Mouse (Mus musculus) midbrain, embryonic 10.5 days (tissue): ENCODE data around the gene Pds5a. TPM values are rescaled to one million over a fixed set of nuclear protein-coding genes. Genes with fewer than 3 reads are reported as not detected.

Experiments used
- DNase-seq: peaks from one replicate; pipeline ENCODE4 v3.0.0-alpha.2; 2017; ENCODE audit warnings: low spot score
- H3K27ac ChIP-seq: fragments of 300-500 bp; sonication (generic); replicated peaks from 2 replicates; pipeline ENCODE4 v1.5.1; 2016; ENCODE audit warnings: mild to moderate bottlenecking
- H3K27me3 ChIP-seq: fragments of 300-500 bp; sonication (generic); 2 replicates; pipeline ENCODE4 v1.6.1; 2016; ENCODE audit warnings: low read depth, mild to moderate bottlenecking; ENCODE audit not compliant: poor library complexity, severe bottlenecking
- H3K36me3 ChIP-seq: fragments of 300-500 bp; sonication (generic); 2 replicates; pipeline ENCODE4 v1.6.1; 2016; ENCODE audit warnings: mild to moderate bottlenecking, moderate library complexity
- H3K4me1 ChIP-seq: fragments of 300-500 bp; sonication (generic); 2 replicates; pipeline ENCODE4 v1.6.1; 2016
- H3K4me3 ChIP-seq: fragments of 300-500 bp; sonication (generic); 2 replicates; pipeline ENCODE4 v1.5.1; 2016; ENCODE audit warnings: mild to moderate bottlenecking, moderate library complexity
- H3K9me3 ChIP-seq: fragments of 300-500 bp; sonication (generic); replicated peaks from 2 replicates; pipeline ENCODE4 v1.6.1; 2016; ENCODE audit warnings: mild to moderate bottlenecking
- WGBS: fragments of 180-500 bp; shearing (Covaris S2); methylation state at CpG from one replicate; pipeline ENCODE4 v1.1.7; 2016; 5-methylcytosine and 5-hydroxymethylcytosine counted together
- polyA plus RNA-seq: library from polyadenylated mRNA; unstranded; fragments of >200 nt; fragmentation: Nextera tagmentation; extraction: Ambion mirVana; gene quantifications from 2 replicates; pipeline ENCODE4 v1.2.1, GENCODE M21; 2016

The Pds5a gene
- polyA plus RNA-seq, 1 experiment from 2014 or later, result 95.6 TPM

DNA sequence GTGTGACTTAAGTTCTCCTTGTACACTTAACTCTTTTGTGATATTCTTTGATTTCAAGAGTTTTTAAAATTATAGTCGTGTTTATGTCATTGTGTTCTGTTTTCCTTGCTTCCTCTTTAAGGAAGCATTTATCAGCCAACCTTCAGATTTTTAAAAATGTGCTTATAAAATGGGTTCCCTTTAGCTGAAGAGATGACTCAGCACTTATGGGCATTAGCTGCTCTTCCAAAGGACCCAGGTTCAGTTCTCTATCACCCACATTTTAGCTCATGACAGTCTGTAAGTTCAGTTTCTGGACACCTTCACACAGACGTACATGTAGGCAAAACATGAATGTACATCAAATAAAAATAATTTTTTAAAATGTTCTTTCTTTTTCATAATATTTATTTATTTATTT is 105.7 kb downstream of the Pds5a start:
- H3K27ac ChIP-seq, result no peak overlapping the region
- H3K36me3 ChIP-seq, result peaks cover 85% of the 10 kb centered on the region
- no peak for DNase-seq
- WGBS, result 94% methylated on average over 2 of the region's 2 CpGs
- H3K9me3 ChIP-seq, result no peaks in the 10 kb centered on the region
- H3K4me1 ChIP-seq, result no peaks in the 10 kb centered on the region
- H3K4me3 ChIP-seq, result no peak overlapping the region
- H3K27me3 ChIP-seq, result no peaks in the 10 kb centered on the region

DNA sequence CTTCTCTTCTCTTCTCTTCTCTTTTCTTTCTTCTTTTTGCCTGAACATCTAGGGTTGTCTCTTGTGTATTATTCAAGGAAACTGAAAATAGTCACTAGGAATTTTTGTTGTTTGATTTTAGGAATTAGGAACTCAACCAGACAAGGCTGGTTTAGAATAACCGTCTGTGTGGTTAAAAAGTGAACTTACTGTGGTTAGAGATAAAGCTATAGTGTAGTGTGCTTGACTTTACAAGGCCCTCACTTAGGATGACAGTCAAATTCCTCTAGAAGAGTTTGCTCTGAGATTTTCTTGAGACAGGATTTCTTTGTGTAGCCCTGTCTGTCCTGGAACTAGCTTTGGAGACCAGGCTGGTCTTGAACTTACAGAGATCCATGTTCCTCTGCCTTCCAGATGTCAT is 107.9 kb downstream of the Pds5a start:
- H3K9me3 ChIP-seq, result no peaks in the 10 kb centered on the region
- H3K36me3 ChIP-seq, result peaks cover 91% of the 10 kb centered on the region
- no peaks in the 10 kb centered on the region for H3K4me1 ChIP-seq
- no peak for DNase-seq
- no peaks in the 10 kb centered on the region for H3K27me3 ChIP-seq
- no peak overlapping the region for H3K4me3 ChIP-seq
- H3K27ac ChIP-seq, result no peak overlapping the region
- 94% methylated on average over 1 of the region's 1 CpGs for WGBS

DNA sequence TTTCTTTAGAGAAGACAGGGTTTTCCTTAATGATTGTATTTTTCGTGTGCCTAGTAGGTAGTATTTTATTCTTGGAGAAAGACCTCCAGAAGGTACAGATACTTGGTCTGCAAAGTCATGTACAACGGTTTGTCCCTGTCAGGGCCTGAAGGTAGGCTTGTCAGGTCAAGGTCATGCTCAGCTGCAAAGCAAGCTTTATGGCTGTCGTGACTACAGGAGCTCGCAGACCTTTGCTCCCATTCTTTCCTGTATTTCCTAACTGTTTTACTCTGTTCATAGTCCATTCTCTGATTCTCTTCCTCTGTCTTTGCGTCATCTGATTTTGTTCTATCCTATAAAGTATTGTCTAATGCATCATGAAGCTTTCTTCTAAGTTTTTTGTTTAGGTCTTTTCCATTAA is 111.8 kb downstream of the Pds5a start:
- 95% methylated on average over 5 of the region's 5 CpGs for WGBS
- Histone ChIP-seq H3K4me1 (no peaks in the 10 kb centered on the region), H3K27ac (no peak overlapping the region), H3K27me3 (no peaks in the 10 kb centered on the region), H3K9me3 (no peaks in the 10 kb centered on the region), H3K36me3 (peaks cover 86% of the 10 kb centered on the region), H3K4me3 (no peak overlapping the region)
- no peak for DNase-seq

DNA sequence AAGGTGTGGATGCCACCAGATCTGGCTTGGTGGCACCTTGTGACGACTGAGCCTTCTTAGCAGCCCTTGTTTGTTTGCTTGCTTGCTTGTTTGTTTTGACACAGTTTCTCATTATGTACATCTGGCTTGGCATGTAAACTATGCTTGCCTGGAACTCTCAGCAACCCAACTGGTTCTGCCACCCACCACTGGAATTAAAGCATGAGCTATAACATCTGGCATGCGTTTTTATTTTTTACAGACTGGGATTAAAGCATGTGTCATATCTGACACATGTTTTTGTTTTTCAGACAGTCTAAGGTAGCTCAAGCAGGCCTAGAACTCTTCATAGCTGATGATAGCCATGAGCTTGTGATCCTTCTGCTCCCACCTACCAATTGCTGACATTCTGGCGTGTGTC is 119.5 kb downstream of the Pds5a start:
- Histone ChIP-seq H3K36me3 (peaks cover 64% of the 10 kb centered on the region), H3K27ac (no peak overlapping the region), H3K27me3 (no peaks in the 10 kb centered on the region), H3K9me3 (no peaks in the 10 kb centered on the region), H3K4me3 (no peak overlapping the region), H3K4me1 (no peaks in the 10 kb centered on the region)
- 82% methylated on average over 3 of the region's 3 CpGs for WGBS
- DNase-seq, result no peak

DNA sequence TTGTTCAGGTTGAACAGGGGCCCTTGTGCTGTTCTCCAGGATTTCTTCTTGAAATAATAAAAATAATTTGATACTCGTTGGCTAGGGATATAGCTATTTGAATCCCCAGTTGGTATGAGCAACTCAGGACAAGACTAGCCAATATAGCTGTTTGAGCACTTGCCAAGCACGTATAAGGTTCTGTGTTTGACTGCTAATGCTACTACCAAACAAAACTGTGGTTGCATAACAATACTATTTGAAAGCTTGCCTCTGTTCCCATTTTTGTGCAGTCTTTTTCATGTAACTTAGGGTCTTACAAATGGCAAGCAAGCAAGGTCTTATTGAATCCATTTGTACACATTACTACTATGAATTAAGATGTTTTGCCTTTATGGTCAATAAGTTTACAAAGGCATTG is 122.2 kb downstream of the Pds5a start:
- H3K4me1 ChIP-seq, result no peaks in the 10 kb centered on the region
- no peak overlapping the region for H3K27ac ChIP-seq
- H3K9me3 ChIP-seq, result no peaks in the 10 kb centered on the region
- no peak overlapping the region for H3K4me3 ChIP-seq
- 90% methylated on average over 2 of the region's 2 CpGs for WGBS
- H3K27me3 ChIP-seq, result no peaks in the 10 kb centered on the region
- peaks cover 62% of the 10 kb centered on the region for H3K36me3 ChIP-seq
- no peak for DNase-seq

DNA sequence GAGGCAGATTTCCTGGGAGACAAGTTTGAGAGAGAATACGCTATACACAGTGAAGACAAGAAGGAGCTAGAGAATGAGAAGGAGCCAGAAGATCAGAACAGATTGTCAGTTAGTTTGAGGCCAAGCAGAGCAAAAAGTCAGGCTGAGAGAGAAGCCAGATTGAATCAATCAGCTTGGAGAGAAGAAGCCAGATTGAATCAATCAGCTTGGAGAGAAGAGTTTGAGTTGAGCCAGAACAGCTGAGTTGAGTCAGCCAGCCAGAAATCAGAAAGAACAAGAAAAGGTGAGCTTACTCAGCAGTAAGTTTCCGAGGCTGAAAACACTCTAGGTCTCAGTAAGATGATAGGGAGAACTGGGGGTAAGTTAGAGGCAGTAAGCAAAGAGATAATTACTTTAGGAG is 123.2 kb downstream of the Pds5a start:
- H3K4me1 ChIP-seq, result no peaks in the 10 kb centered on the region
- H3K27me3 ChIP-seq, result no peaks in the 10 kb centered on the region
- no peak overlapping the region for H3K4me3 ChIP-seq
- WGBS, result 88% methylated on average over 2 of the region's 2 CpGs
- DNase-seq, result no peak
- H3K27ac ChIP-seq, result no peak overlapping the region
- peaks cover 61% of the 10 kb centered on the region for H3K36me3 ChIP-seq
- no peaks in the 10 kb centered on the region for H3K9me3 ChIP-seq

DNA sequence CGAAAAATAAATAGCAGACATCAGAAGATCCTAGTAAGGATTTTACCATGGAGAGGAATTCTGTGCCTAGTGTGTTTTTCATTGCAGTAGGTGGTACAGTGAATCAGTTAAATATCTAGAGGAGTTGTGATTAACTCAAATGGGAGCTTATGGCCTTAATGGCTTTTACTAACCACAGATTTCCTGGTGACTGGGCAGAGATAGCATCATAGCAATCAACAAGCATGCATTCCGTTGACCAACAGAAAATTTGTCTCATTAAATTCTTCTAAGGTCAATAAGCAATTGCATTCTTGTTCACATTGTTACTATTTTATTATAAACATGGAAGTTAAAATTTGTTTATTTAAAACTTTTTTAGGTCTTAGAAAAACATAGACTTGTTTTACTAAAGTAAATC is 132.6 kb downstream of the Pds5a start:
- 89% methylated on average over 2 of the region's 2 CpGs for WGBS
- DNase-seq, result no peak

DNA sequence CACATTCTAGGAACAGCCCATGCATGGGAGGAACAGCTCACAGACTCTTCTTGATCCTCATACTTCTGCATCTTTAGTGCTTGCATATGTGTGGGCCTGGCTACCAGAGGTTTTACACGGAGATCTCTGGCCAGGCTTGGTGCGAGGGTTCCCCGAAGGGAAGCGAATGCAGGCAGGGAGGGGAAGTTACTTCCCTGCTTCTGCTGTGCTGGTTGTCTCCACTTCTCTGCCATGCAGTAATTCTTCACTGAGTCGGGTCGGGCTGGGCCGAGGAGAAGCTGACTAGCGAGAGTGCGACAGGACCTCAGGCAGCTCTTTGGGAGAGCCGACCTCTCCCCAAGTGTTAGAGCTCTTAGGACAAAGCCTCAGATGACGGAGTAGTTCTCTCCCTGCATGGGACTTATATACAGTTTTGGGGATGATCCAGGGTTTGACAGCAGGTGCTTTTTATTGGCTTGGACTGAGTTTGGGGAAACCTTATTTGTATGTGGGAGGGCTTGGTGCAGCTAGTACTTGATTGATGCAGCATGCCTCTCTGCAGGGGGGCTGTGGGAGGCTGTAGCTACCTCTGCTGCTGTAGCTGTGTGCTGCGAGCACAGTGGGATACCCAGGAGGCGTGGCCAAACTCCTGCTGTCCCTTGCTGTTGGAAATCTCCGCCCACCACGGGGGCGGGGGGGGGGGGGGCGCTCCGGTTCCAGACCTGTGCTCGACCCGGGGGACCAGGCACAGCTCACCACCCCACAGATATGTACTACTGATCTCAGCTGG is 136.8 kb downstream of the Pds5a start:
- Histone ChIP-seq H3K27ac (no peak overlapping the region), H3K36me3 (peaks cover 15% of the 10 kb centered on the region; the same call in 1 of the 2 replicates), H3K4me1 (peaks cover 11% of the 10 kb centered on the region), H3K4me3 (no peak overlapping the region), H3K27me3 (no peaks in the 10 kb centered on the region), H3K9me3 (no peaks in the 10 kb centered on the region)
- no peak for DNase-seq
- 36% methylated on average over 20 of the region's 20 CpGs for WGBS

More for the DNA sequence above, 132.6 kb downstream of the Pds5a start:
- peaks cover 10% of the 10 kb centered on the region for H3K4me1 ChIP-seq
- H3K36me3 ChIP-seq, result peaks cover 37% of the 10 kb centered on the region
- no peak overlapping the region for H3K27ac ChIP-seq
- no peaks in the 10 kb centered on the region for H3K9me3 ChIP-seq
- no peaks in the 10 kb centered on the region for H3K27me3 ChIP-seq
- no peak overlapping the region for H3K4me3 ChIP-seq

DNA sequence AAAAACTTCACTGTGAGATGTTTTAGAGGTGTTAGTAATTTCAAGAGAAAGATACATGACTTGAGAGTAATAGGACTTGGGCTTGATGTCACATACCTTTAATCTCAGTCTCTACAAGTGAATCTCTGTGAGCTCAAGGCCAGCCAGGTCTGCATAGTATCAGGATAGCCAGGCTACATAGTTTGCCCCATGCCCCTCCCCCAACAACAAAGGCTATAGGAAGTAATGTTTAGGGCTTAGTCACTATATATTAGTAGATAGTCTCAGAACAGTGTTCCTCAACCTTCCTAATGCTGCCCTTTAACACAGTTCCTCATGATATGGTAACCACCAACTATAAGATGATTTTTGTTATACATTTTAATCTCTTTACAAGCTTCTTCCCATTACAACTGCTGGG is 141.0 kb downstream of the Pds5a start:
- peaks cover 3% of the 10 kb centered on the region for H3K9me3 ChIP-seq
- H3K4me1 ChIP-seq, result peaks cover 11% of the 10 kb centered on the region
- DNase-seq, result no peak
- H3K36me3 ChIP-seq, result peaks cover 43% of the 10 kb centered on the region
- H3K27me3 ChIP-seq, result no peaks in the 10 kb centered on the region
- no peak overlapping the region for H3K27ac ChIP-seq
- no peak overlapping the region for H3K4me3 ChIP-seq

Other genes starting within 250 kb of the Pds5a start
- gene Gm43552, start 205.4 kb downstream of the Pds5a start, polyA plus RNA-seq, result not detected in 2 replicates
- gene Smim14, start 161.1 kb downstream of the Pds5a start, polyA plus RNA-seq, result 68.6 and 78.9 TPM in 2 replicates
- gene Ube2k, start 161.0 kb downstream of the Pds5a start, polyA plus RNA-seq, result 182 and 192 TPM in 2 replicates
- gene N4bp2, start 65.2 kb upstream of the Pds5a start, polyA plus RNA-seq, result 30.4 and 33.3 TPM in 2 replicates
- 0.22 and 0.27 TPM in 2 replicates for gene Rhoh, start 162.9 kb upstream of the Pds5a start, polyA plus RNA-seq
- gene Chrna9, start 236.6 kb upstream of the Pds5a start, polyA plus RNA-seq, result 0.10 TPM in 1 of 2 replicates, not detected in the other